Mouse (Mus musculus) layer of hippocampus, adult 8-10 months (tissue): ENCODE measurements at regions not wholly inside any gene's neighbourhood (a gene's known extent, or its start where the extent isn't known, plus 50 kb on each side); places are given as distances from the start of the nearest gene placed in this dataset.

Source experiments
- DNase-seq, 2 experiments: peaks; one replicate each; pipeline ENCODE4 v3.0.0; 2022; ENCODE audit warnings: low spot score in 2 of 2

- no peak for DNase-seq
Measured at GRCm38 (mm10) chr12:47466740-47467139, 648.0 kb upstream of the Nova1 start.

GRCm38 (mm10) chr12:47465924-47466323, 647.2 kb upstream of the Nova1 start:
- no peak for DNase-seq

GRCm38 (mm10) chr12:47431669-47432068, 612.9 kb upstream of the Nova1 start:
- DNase-seq = no peak

- DNase-seq = no peak
Measured at GRCm38 (mm10) chr12:47412251-47412650, 593.5 kb upstream of the Nova1 start.

GRCm38 (mm10) chr12:47406563-47406962, 587.8 kb upstream of the Nova1 start:
- no peak for DNase-seq

GRCm38 (mm10) chr12:47406131-47406530, 587.4 kb upstream of the Nova1 start:
- no peak for DNase-seq

- DNase-seq = no peak
Measured at GRCm38 (mm10) chr12:47383225-47383624, 564.5 kb upstream of the Nova1 start.

- DNase-seq = no peak
Measured at GRCm38 (mm10) chr12:47353269-47353668, 534.5 kb upstream of the Nova1 start.

- no peak for DNase-seq
Measured at GRCm38 (mm10) chr12:47351229-47351628, 532.5 kb upstream of the Nova1 start.

- peak; percentile 2 to 34 for DNase-seq
Measured at GRCm38 (mm10) chr12:47313413-47313812, 494.7 kb upstream of the Nova1 start.

- no peak for DNase-seq
Measured at GRCm38 (mm10) chr12:47275904-47276303, 457.2 kb upstream of the Nova1 start.

GRCm38 (mm10) chr12:47272309-47272708, 453.6 kb upstream of the Nova1 start:
- no peak for DNase-seq

- DNase-seq = no peak
Measured at GRCm38 (mm10) chr12:47264118-47264517, 445.4 kb upstream of the Nova1 start.

GRCm38 (mm10) chr12:47263408-47263807, 444.7 kb upstream of the Nova1 start:
- no peak for DNase-seq

GRCm38 (mm10) chr12:47252306-47252705, 433.6 kb upstream of the Nova1 start:
- no peak for DNase-seq

- DNase-seq = no peak
Measured at GRCm38 (mm10) chr12:47243623-47244514, 425.1 kb upstream of the Nova1 start.

- DNase-seq = no peak
Measured at GRCm38 (mm10) chr12:47220016-47220415, 401.3 kb upstream of the Nova1 start.

GRCm38 (mm10) chr12:47219340-47219739, 400.6 kb upstream of the Nova1 start:
- no peak for DNase-seq

- DNase-seq = no peak
Measured at GRCm38 (mm10) chr12:47211417-47212104, 392.8 kb upstream of the Nova1 start.

- no peak for DNase-seq
Measured at GRCm38 (mm10) chr12:47202936-47203335, 384.2 kb upstream of the Nova1 start.

GRCm38 (mm10) chr12:47198609-47199008, 379.9 kb upstream of the Nova1 start:
- no peak for DNase-seq

GRCm38 (mm10) chr12:47164736-47165135, 346.0 kb upstream of the Nova1 start:
- DNase-seq = no peak
